Mouse (Mus musculus): ENCODE measurements around the gene Zfp462. TPM values are rescaled to one million over a fixed set of nuclear protein-coding genes. Genes with fewer than 3 reads are reported as not detected.

Zfp462 gene
- polyA plus RNA-seq, 2 experiments = 4.2 to 26.7 TPM

GRCm38 (mm10) chr4:55032317-55032930 lies 87.6 kb downstream of the Zfp462 start:
- no peak for ATAC-seq (ENCODE audit: low FRiP score, low read depth)
- no peaks in the 10 kb centered on the region for H3K27me3 ChIP-seq (ENCODE audit: control insufficient read depth, insufficient read depth, low read length)
- H3K36me3 ChIP-seq (ENCODE audit: control insufficient read depth, insufficient read depth, low read length) = peaks cover 19% of the 10 kb centered on the region; the same call in 1 of the 2 replicates
- H3K27ac ChIP-seq (replicated peaks; ENCODE audit: low read depth, low read length) = no peak overlapping the region
- no peak overlapping the region for H3K4me3 ChIP-seq (replicated peaks; ENCODE audit: low read length)
- no peak for TF ChIP-seq POLR2A (IDR thresholded peaks at IDR 0.05; ENCODE audit: borderline replicate concordance, extremely low read depth, insufficient read depth, insufficient read length)
- WGBS = 77% methylated on average over 8 of the region's 8 CpGs
- H3K4me2 ChIP-seq (replicated peaks; ENCODE audit: low read depth, low read length, severe bottlenecking) = no peak overlapping the region
- H3K9me3 ChIP-seq (ENCODE audit: control insufficient read depth, low read length) = no peaks in the 10 kb centered on the region
- DNase-seq (ENCODE audit: low spot score) = no peak
- H3K4me1 ChIP-seq (ENCODE audit: control insufficient read depth, insufficient read depth, low read length) = no peaks in the 10 kb centered on the region
- H3K9ac ChIP-seq (ENCODE audit: low read depth, low read length, severe bottlenecking) = no peak overlapping the region

- no peak overlapping the region for H3K4me3 ChIP-seq (replicated peaks; ENCODE audit: low read length)
- H3K9me3 ChIP-seq (ENCODE audit: control insufficient read depth, low read length) = no peaks in the 10 kb centered on the region
- no peak overlapping the region for H3K4me2 ChIP-seq (replicated peaks; ENCODE audit: low read depth, low read length, severe bottlenecking)
- no peak for TF ChIP-seq POLR2A (IDR thresholded peaks at IDR 0.05; ENCODE audit: borderline replicate concordance, extremely low read depth, insufficient read depth, insufficient read length)
- no peaks in the 10 kb centered on the region for H3K27me3 ChIP-seq (ENCODE audit: control insufficient read depth, insufficient read depth, low read length)
- H3K36me3 ChIP-seq (ENCODE audit: control insufficient read depth, insufficient read depth, low read length) = peaks cover 19% of the 10 kb centered on the region; the same call in 1 of the 2 replicates
- H3K4me1 ChIP-seq (ENCODE audit: control insufficient read depth, insufficient read depth, low read length) = no peaks in the 10 kb centered on the region
- WGBS = 95% methylated on average over 6 of the region's 6 CpGs
- H3K27ac ChIP-seq (replicated peaks; ENCODE audit: low read depth, low read length) = no peak overlapping the region
- no peak overlapping the region for H3K9ac ChIP-seq (ENCODE audit: low read depth, low read length, severe bottlenecking)
- ATAC-seq (ENCODE audit: low FRiP score, low read depth) (no peak), DNase-seq (ENCODE audit: low spot score) (no peak)
Observed at GRCm38 (mm10) chr4:55033452-55033851, 88.6 kb downstream of the Zfp462 start.

GRCm38 (mm10) chr4:55038139-55038538 lies 93.3 kb downstream of the Zfp462 start:
- no peaks in the 10 kb centered on the region for H3K9me3 ChIP-seq (ENCODE audit: control insufficient read depth, low read length)
- no peak overlapping the region for H3K27ac ChIP-seq (replicated peaks; ENCODE audit: low read depth, low read length)
- 16% methylated on average over 6 of the region's 6 CpGs for WGBS
- peaks cover 13% of the 10 kb centered on the region; the same call in 1 of the 2 replicates for H3K36me3 ChIP-seq (ENCODE audit: control insufficient read depth, insufficient read depth, low read length)
- TF ChIP-seq POLR2A (IDR thresholded peaks at IDR 0.05; ENCODE audit: borderline replicate concordance, extremely low read depth, insufficient read depth, insufficient read length) = no peak
- no peaks in the 10 kb centered on the region for H3K27me3 ChIP-seq (ENCODE audit: control insufficient read depth, insufficient read depth, low read length)
- peak; percentile 75; the same call in 1 of the 2 replicates for ATAC-seq (ENCODE audit: low FRiP score, low read depth)
- H3K4me1 ChIP-seq (ENCODE audit: control insufficient read depth, insufficient read depth, low read length) = no peaks in the 10 kb centered on the region
- DNase-seq (ENCODE audit: low spot score) = peak; percentile 62
- no peak overlapping the region for H3K4me2 ChIP-seq (replicated peaks; ENCODE audit: low read depth, low read length, severe bottlenecking)
- no peak overlapping the region for H3K9ac ChIP-seq (ENCODE audit: low read depth, low read length, severe bottlenecking)
- H3K4me3 ChIP-seq (replicated peaks; ENCODE audit: low read length) = no peak overlapping the region

- no peak overlapping the region for H3K27ac ChIP-seq (replicated peaks; ENCODE audit: low read depth, low read length)
- H3K4me1 ChIP-seq (ENCODE audit: control insufficient read depth, insufficient read depth, low read length) = no peaks in the 10 kb centered on the region
- no peaks in the 10 kb centered on the region for H3K27me3 ChIP-seq (ENCODE audit: control insufficient read depth, insufficient read depth, low read length)
- ATAC-seq (ENCODE audit: low FRiP score, low read depth) (no peak), DNase-seq (ENCODE audit: low spot score) (no peak)
- 80% methylated on average over 8 of the region's 8 CpGs for WGBS
- H3K36me3 ChIP-seq (ENCODE audit: control insufficient read depth, insufficient read depth, low read length) = peaks cover 4% of the 10 kb centered on the region
- no peak for TF ChIP-seq POLR2A (IDR thresholded peaks at IDR 0.05; ENCODE audit: borderline replicate concordance, extremely low read depth, insufficient read depth, insufficient read length)
- H3K9ac ChIP-seq (ENCODE audit: low read depth, low read length, severe bottlenecking) = no peak overlapping the region
- no peak overlapping the region for H3K4me2 ChIP-seq (replicated peaks; ENCODE audit: low read depth, low read length, severe bottlenecking)
- no peaks in the 10 kb centered on the region for H3K9me3 ChIP-seq (ENCODE audit: control insufficient read depth, low read length)
- H3K4me3 ChIP-seq (replicated peaks; ENCODE audit: low read length) = no peak overlapping the region
Observed at GRCm38 (mm10) chr4:55040258-55040964, 95.6 kb downstream of the Zfp462 start.

- no peak for DNase-seq (ENCODE audit: low spot score)
- Histone ChIP-seq H3K27me3 (ENCODE audit: control insufficient read depth, insufficient read depth, low read length) (no peaks in the 10 kb centered on the region), H3K27ac (replicated peaks; ENCODE audit: low read depth, low read length) (no peak overlapping the region), H3K4me2 (replicated peaks; ENCODE audit: low read depth, low read length, severe bottlenecking) (no peak overlapping the region), H3K9me3 (ENCODE audit: control insufficient read depth, low read length) (no peaks in the 10 kb centered on the region), H3K4me1 (ENCODE audit: control insufficient read depth, insufficient read depth, low read length) (no peaks in the 10 kb centered on the region), H3K36me3 (ENCODE audit: control insufficient read depth, insufficient read depth, low read length) (peaks cover 4% of the 10 kb centered on the region), H3K4me3 (replicated peaks; ENCODE audit: low read length) (no peak overlapping the region), H3K9ac (ENCODE audit: low read depth, low read length, severe bottlenecking) (no peak overlapping the region)
- TF ChIP-seq POLR2A (IDR thresholded peaks at IDR 0.05; ENCODE audit: borderline replicate concordance, extremely low read depth, insufficient read depth, insufficient read length) = no peak
- 81% methylated on average over 6 of the region's 6 CpGs for WGBS
- ATAC-seq (ENCODE audit: low FRiP score, low read depth) = no peak
Observed at GRCm38 (mm10) chr4:55041106-55041730, 96.4 kb downstream of the Zfp462 start.

Measured in limb, embryonic 14.5 days (tissue).